Mouse (Mus musculus) heart, embryonic 13.5 days (tissue): ENCODE measurements around the gene Gm14403. TPM values are rescaled to one million over a fixed set of nuclear protein-coding genes. Genes with fewer than 3 reads are reported as not detected.
"Not testable (repeated sequence)": the region's sequence is repeated elsewhere in the genome, so short reads cannot be mapped to it uniquely, and the experiment has no call there.

Experiments
- ATAC-seq: fragments of 200-750 bp; cut with Nextera tagmentation; 2 replicates; pipeline ENCODE4 v1.8.0; 2017; ENCODE audit warnings: moderate TSS enrichment; ENCODE audit not compliant: insufficient number of reproducible peaks, low FRiP score, low TSS enrichment; ENCODE audit errors: extremely low read depth
- H3K27ac ChIP-seq: fragments of 300-500 bp; sonication (generic); replicated peaks from 2 replicates; pipeline ENCODE4 v1.5.1; 2015; ENCODE audit warnings: moderate library complexity, mild to moderate bottlenecking, inconsistent platforms
- H3K27me3 ChIP-seq: fragments of 300-500 bp; sonication (generic); replicated peaks from 2 replicates; pipeline ENCODE4 v1.6.1; 2015; ENCODE audit warnings: mild to moderate bottlenecking, inconsistent platforms
- H3K36me3 ChIP-seq: fragments of 300-500 bp; sonication (generic); 2 replicates; pipeline ENCODE4 v1.6.1; 2015; ENCODE audit warnings: mild to moderate bottlenecking, inconsistent platforms
- H3K4me1 ChIP-seq: fragments of 300-500 bp; sonication (generic); 2 replicates; pipeline ENCODE4 v1.6.1; 2015; ENCODE audit warnings: inconsistent platforms
- H3K4me2 ChIP-seq: fragments of 300-500 bp; sonication (generic); 2 replicates; pipeline ENCODE4 v1.6.1; 2015; ENCODE audit warnings: inconsistent platforms, mild to moderate bottlenecking, moderate library complexity
- H3K4me3 ChIP-seq: fragments of 300-500 bp; sonication (generic); 2 replicates; pipeline ENCODE4 v1.5.1; 2015; ENCODE audit warnings: moderate library complexity, mild to moderate bottlenecking, inconsistent platforms
- H3K9ac ChIP-seq: fragments of 300-500 bp; sonication (generic); 2 replicates; pipeline ENCODE4 v1.6.1; 2015; ENCODE audit warnings: inconsistent platforms, mild to moderate bottlenecking, moderate library complexity
- H3K9me3 ChIP-seq: fragments of 300-500 bp; sonication (generic); 2 replicates; pipeline ENCODE4 v1.6.1; 2016; ENCODE audit warnings: inconsistent platforms
- WGBS: fragments of 180-500 bp; shearing (Covaris S2); methylation state at CpG from one replicate; pipeline ENCODE4 v1.1.7; 2015; ENCODE audit warnings: mixed read lengths; 5-methylcytosine and 5-hydroxymethylcytosine counted together
- polyA plus RNA-seq: library from polyadenylated mRNA; unstranded; fragments of >200 nt; fragmentation: Nextera tagmentation; extraction: Ambion mirVana; gene quantifications from 2 replicates; pipeline ENCODE4 v1.2.1, GENCODE M21; 2015

Gm14403 gene
- polyA plus RNA-seq, result 5.3 and 6.6 TPM in 2 replicates

- Histone ChIP-seq H3K4me3 (peak within 1 kb of the TSS; percentile 58), H3K4me2 (peak within 1 kb of the TSS; percentile 64), H3K9ac (peak within 1 kb of the TSS; percentile 74)
- WGBS, result 4% methylated on average over 7 of the region's 7 CpGs
- H3K27me3 ChIP-seq, H3K4me1 ChIP-seq, H3K9me3 ChIP-seq, ATAC-seq, H3K27ac ChIP-seq, H3K36me3 ChIP-seq: not testable (repeated sequence)
Observed at GRCm38 (mm10) chr2:177498067-177498466, at the start of gene Gm14403. Gm14403 (plus strand) TSS chr2:177498215.

- not testable (repeated sequence) for H3K36me3 ChIP-seq, H3K27ac ChIP-seq
- H3K9ac ChIP-seq, result peak within 1 kb of the TSS; percentile 77
Observed at GRCm38 (mm10) chr2:177464676-177465075, 33.3 kb upstream of the Gm14403 start, which contains the start of gene Zfp970. Zfp970 (plus strand) TSS chr2:177464733.

GRCm38 (mm10) chr2:177468222-177468621, 29.8 kb upstream of the Gm14403 start:
- H3K27ac ChIP-seq, H3K4me3 ChIP-seq, ATAC-seq: not testable (repeated sequence)

More at GRCm38 (mm10) chr2:177464676-177465075, 33.3 kb upstream of the Gm14403 start, which contains the start of gene Zfp970:
- H3K4me1 ChIP-seq, ATAC-seq, H3K27me3 ChIP-seq, H3K9me3 ChIP-seq: not testable (repeated sequence)
- Histone ChIP-seq H3K4me3 (peak within 1 kb of the TSS; percentile 55), H3K4me2 (peak within 1 kb of the TSS; percentile 67)
- WGBS, result 6% methylated on average over 8 of the region's 9 CpGs

GRCm38 (mm10) chr2:177472261-177472660, 25.8 kb upstream of the Gm14403 start:
- H3K4me1 ChIP-seq, H3K9ac ChIP-seq, H3K27ac ChIP-seq, H3K4me2 ChIP-seq, ATAC-seq, H3K27me3 ChIP-seq, H3K9me3 ChIP-seq, H3K36me3 ChIP-seq, H3K4me3 ChIP-seq: not testable (repeated sequence)
- 74% methylated on average over 5 of the region's 10 CpGs for WGBS

More at GRCm38 (mm10) chr2:177468222-177468621, 29.8 kb upstream of the Gm14403 start:
- not testable (repeated sequence) for H3K4me1 ChIP-seq, H3K27me3 ChIP-seq, H3K9me3 ChIP-seq, H3K36me3 ChIP-seq, H3K4me2 ChIP-seq, H3K9ac ChIP-seq

GRCm38 (mm10) chr2:177481971-177482370, 16.0 kb upstream of the Gm14403 start:
- not testable (repeated sequence) for H3K4me1 ChIP-seq, ATAC-seq, H3K27ac ChIP-seq, H3K36me3 ChIP-seq, H3K4me3 ChIP-seq, H3K27me3 ChIP-seq, H3K4me2 ChIP-seq, H3K9me3 ChIP-seq, H3K9ac ChIP-seq
- 89% methylated on average over 1 of the region's 1 CpGs for WGBS

- not testable (repeated sequence) for ATAC-seq
- WGBS, result 75% methylated on average over 11 of the region's 11 CpGs
Observed at GRCm38 (mm10) chr2:177483238-177483948, 14.6 kb upstream of the Gm14403 start.

GRCm38 (mm10) chr2:177499182-177499581, 1.2 kb downstream of the Gm14403 start:
- 63% methylated on average over 1 of the region's 1 CpGs for WGBS
- H3K27ac ChIP-seq, result not testable (repeated sequence)

More at GRCm38 (mm10) chr2:177483238-177483948, 14.6 kb upstream of the Gm14403 start:
- not testable (repeated sequence) for H3K4me2 ChIP-seq, H3K27ac ChIP-seq, H3K27me3 ChIP-seq, H3K4me1 ChIP-seq, H3K36me3 ChIP-seq, H3K9ac ChIP-seq, H3K4me3 ChIP-seq, H3K9me3 ChIP-seq

GRCm38 (mm10) chr2:177505211-177505719, 7.2 kb downstream of the Gm14403 start:
- not testable (repeated sequence) for H3K27ac ChIP-seq, H3K9ac ChIP-seq, H3K27me3 ChIP-seq, H3K4me2 ChIP-seq, H3K4me1 ChIP-seq, H3K9me3 ChIP-seq, H3K36me3 ChIP-seq, H3K4me3 ChIP-seq, ATAC-seq
- WGBS, result 85% methylated on average over 1 of the region's 1 CpGs

More at GRCm38 (mm10) chr2:177499182-177499581, 1.2 kb downstream of the Gm14403 start:
- not testable (repeated sequence) for H3K4me1 ChIP-seq, H3K9me3 ChIP-seq, H3K36me3 ChIP-seq, H3K4me3 ChIP-seq, H3K4me2 ChIP-seq, H3K27me3 ChIP-seq, ATAC-seq, H3K9ac ChIP-seq

- H3K4me1 ChIP-seq, H3K9me3 ChIP-seq, H3K9ac ChIP-seq, H3K4me3 ChIP-seq, H3K36me3 ChIP-seq, H3K27ac ChIP-seq, ATAC-seq, H3K27me3 ChIP-seq, H3K4me2 ChIP-seq: not testable (repeated sequence)
- WGBS, result 73% methylated on average over 4 of the region's 4 CpGs
Observed at GRCm38 (mm10) chr2:177511381-177511780, 13.4 kb downstream of the Gm14403 start.

GRCm38 (mm10) chr2:177511972-177512371, 14.0 kb downstream of the Gm14403 start:
- H3K27ac ChIP-seq, ATAC-seq, H3K4me2 ChIP-seq, H3K9me3 ChIP-seq, H3K9ac ChIP-seq, H3K4me1 ChIP-seq, H3K27me3 ChIP-seq, H3K4me3 ChIP-seq, H3K36me3 ChIP-seq: not testable (repeated sequence)
- WGBS, result 79% methylated on average over 3 of the region's 3 CpGs

GRCm38 (mm10) chr2:177513991-177514479, 16.0 kb downstream of the Gm14403 start:
- not testable (repeated sequence) for H3K9ac ChIP-seq, H3K27me3 ChIP-seq, H3K36me3 ChIP-seq, H3K4me1 ChIP-seq, H3K4me3 ChIP-seq, H3K27ac ChIP-seq, H3K4me2 ChIP-seq, ATAC-seq
- 84% methylated on average over 4 of the region's 4 CpGs for WGBS
- peaks cover 24% of the 10 kb centered on the region for H3K9me3 ChIP-seq

- not testable (repeated sequence) for H3K36me3 ChIP-seq, H3K27ac ChIP-seq, H3K4me1 ChIP-seq, H3K4me3 ChIP-seq, H3K4me2 ChIP-seq, H3K27me3 ChIP-seq, H3K9ac ChIP-seq, ATAC-seq
- peaks cover 42% of the 10 kb centered on the region for H3K9me3 ChIP-seq
- 74% methylated on average over 9 of the region's 9 CpGs for WGBS
Observed at GRCm38 (mm10) chr2:177517746-177518145, 19.7 kb downstream of the Gm14403 start.
